Mouse (Mus musculus) heart, postnatal 14 days (tissue): ENCODE results near the gene Ifi211. TPM values are rescaled to one million over a fixed set of nuclear protein-coding genes. Genes with fewer than 3 reads are reported as not detected.
"Not testable (repeated sequence)": the region's sequence is repeated elsewhere in the genome, so short reads cannot be mapped to it uniquely, and the experiment has no call there.

ENCODE experiments used
- DNase-seq, 2 experiments: peaks; one replicate each; pipeline ENCODE4 v3.0.0; 2021 to 2022
- intact Hi-C: fragments of 180-260 bp; cut with DNase I; formaldehyde crosslinking; loops from one replicate; pipeline ENCODE4 v1.15.1; 2025
- total RNA-seq, 2 experiments: library from RNA; stranded (reverse); gene quantifications; 2 replicates each; pipeline ENCODE4 v1.2.3; 2021

The Ifi211 gene
- total RNA-seq, 2 experiments from 2014 or later = 0.86 to 1.6 TPM

- peak in 1 of 2 experiments; percentile 2 for DNase-seq
- intact Hi-C loops = not testable (repeated sequence)
Measured at GRCm38 (mm10) chr1:173880004-173880666, 32.7 kb downstream of the Ifi211 start.

DNA sequence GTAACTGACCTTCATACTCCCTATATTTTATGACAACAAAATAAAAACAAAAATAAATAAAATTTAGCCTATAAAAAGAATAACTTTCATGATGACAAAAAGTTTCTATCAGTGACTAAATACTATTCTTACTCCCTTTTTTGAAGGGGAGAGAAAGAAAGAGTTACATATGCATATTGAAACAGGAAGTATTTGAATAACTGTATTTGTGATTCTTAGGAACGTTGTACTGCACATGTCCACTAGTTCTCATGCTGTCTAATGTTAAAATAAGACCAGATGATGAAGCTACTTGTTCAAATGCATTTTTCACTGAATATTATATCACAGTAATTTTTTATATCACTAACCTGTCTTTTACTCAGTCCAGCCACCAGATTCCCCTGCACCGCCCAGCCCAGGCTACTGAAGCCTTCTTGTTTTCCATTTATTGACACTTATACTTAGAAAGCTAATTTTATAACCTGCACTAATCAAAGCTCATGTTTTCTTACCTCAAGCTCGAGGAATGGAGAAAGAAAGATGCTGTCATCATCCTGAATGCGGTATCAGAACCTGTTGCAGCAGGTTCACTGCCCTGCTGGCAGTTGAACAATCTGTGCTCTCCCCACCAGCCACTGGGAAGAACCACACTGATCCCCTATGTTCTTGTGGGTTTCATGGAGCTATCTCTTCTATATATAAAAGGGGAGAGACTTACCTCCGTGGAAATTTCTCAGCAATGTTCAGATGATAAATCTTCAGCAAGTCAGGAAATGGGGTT, 33.4 kb downstream of the Ifi211 start:
- intact Hi-C loops = loop anchor here (5.0 to 10.0 kb wide), 2 partner anchors 43 to 65 kb away; partner anchors contain the start of genes Ifi203 and Mndal
- DNase-seq = not testable (repeated sequence)

GRCm38 (mm10) chr1:173878264-173878663, 34.6 kb downstream of the Ifi211 start:
- intact Hi-C loops = loop anchor here (5.0 to 10.0 kb wide), 2 partner anchors 44 to 67 kb away; partner anchors contain the start of genes Ifi203 and Mndal
- not testable (repeated sequence) for DNase-seq

GRCm38 (mm10) chr1:173877125-173877524, 35.7 kb downstream of the Ifi211 start:
- DNase-seq = not testable (repeated sequence)
- intact Hi-C loops = loop anchor here (5.0 to 10.0 kb wide), 2 partner anchors 45 to 68 kb away; partner anchors contain the start of genes Ifi203 and Mndal

DNA sequence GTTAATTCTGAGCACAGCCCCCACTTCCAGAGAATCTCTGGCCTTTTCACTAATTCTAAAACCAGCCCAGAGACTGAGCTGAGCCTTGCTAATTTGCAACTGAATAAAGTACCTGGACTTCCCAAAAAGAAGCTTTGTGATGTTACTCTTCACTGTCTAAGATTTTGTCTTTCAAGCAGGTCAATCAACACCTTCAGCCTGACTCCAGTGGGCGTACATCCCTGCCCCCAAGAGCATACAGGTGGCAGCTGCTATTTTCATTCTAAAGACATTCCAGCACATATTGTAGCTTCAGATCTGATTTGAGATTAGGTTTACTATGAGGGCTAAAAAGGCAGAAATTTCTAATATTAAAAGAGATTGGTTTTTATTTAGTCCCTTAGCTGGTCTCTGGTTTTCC, 44.3 kb downstream of the Ifi211 start:
- DNase-seq, intact Hi-C loops: not testable (repeated sequence)

GRCm38 (mm10) chr1:173866504-173866903, 46.3 kb downstream of the Ifi211 start:
- intact Hi-C loops = no loop called here
- no peak for DNase-seq

DNA sequence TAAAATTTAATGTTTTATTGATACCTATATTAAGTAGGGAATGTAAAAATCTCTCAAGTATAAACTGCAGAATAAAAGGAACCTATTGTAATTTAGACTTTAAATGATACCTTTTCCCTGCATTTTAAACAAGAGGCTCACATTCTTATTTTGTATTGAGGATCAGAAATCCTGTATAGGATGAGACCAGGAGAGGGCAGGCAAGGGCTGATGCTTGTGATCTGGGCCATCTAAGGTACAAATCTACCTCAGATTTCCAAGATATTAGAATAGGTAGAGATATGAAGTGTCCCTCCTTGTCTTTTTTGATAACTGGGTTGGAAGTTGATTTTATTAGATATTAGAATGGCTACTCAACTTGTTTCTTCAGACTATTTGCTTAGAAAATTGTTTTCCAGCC, 59.1 kb downstream of the Ifi211 start:
- peak in 1 of 2 experiments; percentile 3 for DNase-seq
- intact Hi-C loops = not testable (repeated sequence)

- DNase-seq, intact Hi-C loops: not testable (repeated sequence)
Measured at GRCm38 (mm10) chr1:173852853-173853252, 60.0 kb downstream of the Ifi211 start.

Other genes starting within 250 kb of the Ifi211 start
- gene Ifi208, start 239.4 kb downstream of the Ifi211 start, total RNA-seq = under 1 TPM in 1 of 2 experiments, not detected in 1; 0.32 TPM
- 1 to 10 TPM; 2.6 to 3.0 TPM for gene Ifi207, start 171.3 kb downstream of the Ifi211 start, total RNA-seq
- gene Ifi204, start 146.1 kb downstream of the Ifi211 start, total RNA-seq = 1 to 10 TPM; 2.0 to 2.5 TPM
- gene Mndal, start 29.4 kb upstream of the Ifi211 start, total RNA-seq = 10 to 100 TPM; 14.9 to 16.9 TPM
- 10 to 100 TPM; 12.4 to 15.4 TPM for gene Ifi203, start 29.6 kb upstream of the Ifi211 start, total RNA-seq
- gene Ifi202b, start 69.7 kb upstream of the Ifi211 start, total RNA-seq = not detected
- 1 to 10 TPM; 1.6 to 1.9 TPM for gene Ifi205, start 118.8 kb upstream of the Ifi211 start, total RNA-seq
- gene Olfr433, start 127.7 kb upstream of the Ifi211 start, total RNA-seq = not detected
- gene Olfr432, start 136.2 kb upstream of the Ifi211 start, total RNA-seq = not detected
- not detected for gene Olfr430, start 153.6 kb upstream of the Ifi211 start, total RNA-seq
- not detected for gene Olfr429, start 171.3 kb upstream of the Ifi211 start, total RNA-seq
- not detected for gene Olfr427, start 183.8 kb upstream of the Ifi211 start, total RNA-seq
- gene Olfr231, start 208.1 kb upstream of the Ifi211 start, total RNA-seq = not detected
- not detected for gene Olfr424, start 218.5 kb upstream of the Ifi211 start, total RNA-seq
- not detected for gene Olfr420, start 242.6 kb upstream of the Ifi211 start, total RNA-seq